Mouse (Mus musculus) heart, postnatal 0 days (tissue): ENCODE results near the gene Slc30a5.

Source experiments
- CTCF ChIP-seq: IDR thresholded peaks from 2 replicates; pipeline ENCODE4 v1.5.1; 2016; ENCODE audit warnings: antibody characterized with exemption, control low read depth, low read depth
- EP300 ChIP-seq: IDR thresholded peaks from 2 replicates; pipeline ENCODE4 v1.6.1; 2016; ENCODE audit warnings: antibody characterized with exemption, low read depth

- TF ChIP-seq CTCF, result no peak
- no peak for TF ChIP-seq EP300
Measured at GRCm38 (mm10) chr13:100869813-100870212, 36.6 kb upstream of the Slc30a5 start.
